Mouse (Mus musculus) layer of hippocampus, adult 9-10 months (tissue): ENCODE results near the gene Ccser1.
A peak's percentile ranks its signal among the peaks of the same experiment; 100 is the strongest.
"Not testable (repeated sequence)": the region's sequence is repeated elsewhere in the genome, so short reads cannot be mapped to it uniquely, and the experiment has no call there.

Source experiments
- DNase-seq: peaks from one replicate; pipeline ENCODE4 v3.0.0; 2022; ENCODE audit warnings: low spot score

Ccser1 gene

DNA sequence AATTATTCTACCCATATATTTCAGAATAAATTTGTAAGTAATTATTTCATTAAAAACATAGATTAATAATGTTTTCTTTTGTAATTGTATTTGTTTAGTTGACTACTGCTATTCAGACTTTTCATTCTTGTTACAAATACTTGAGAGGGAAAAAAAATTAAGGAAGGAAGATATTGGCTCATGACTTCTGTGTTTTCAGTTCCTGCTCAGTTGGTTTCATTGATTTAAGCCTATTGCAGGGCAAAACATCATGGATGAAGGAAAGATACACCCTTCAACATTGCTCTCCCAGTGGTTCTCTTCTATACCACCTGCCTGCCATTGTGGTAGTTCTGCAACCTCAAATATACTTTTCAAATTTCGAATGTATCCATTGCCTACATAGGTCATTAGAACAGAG, 541.1 kb downstream of the Ccser1 start:
- no peak for DNase-seq

DNA sequence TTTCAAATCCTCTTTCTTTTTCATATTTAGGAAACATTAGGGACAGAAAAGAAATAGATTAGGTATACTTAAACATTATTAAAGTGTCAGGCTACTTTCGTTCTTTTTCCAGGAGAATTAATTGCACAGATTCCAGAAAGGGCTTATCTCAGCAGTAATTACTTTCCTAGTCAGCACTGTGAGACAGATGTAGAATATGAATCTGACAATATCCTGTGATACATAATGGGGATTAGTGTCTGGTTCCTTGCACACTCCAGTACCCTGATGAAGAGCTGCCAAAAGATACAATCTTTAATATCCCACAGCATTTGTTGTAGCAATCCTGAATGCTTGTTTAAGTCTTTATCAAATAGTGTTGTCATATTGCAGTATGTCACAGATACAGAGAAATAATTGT, 548.9 kb downstream of the Ccser1 start:
- no peak for DNase-seq

DNA sequence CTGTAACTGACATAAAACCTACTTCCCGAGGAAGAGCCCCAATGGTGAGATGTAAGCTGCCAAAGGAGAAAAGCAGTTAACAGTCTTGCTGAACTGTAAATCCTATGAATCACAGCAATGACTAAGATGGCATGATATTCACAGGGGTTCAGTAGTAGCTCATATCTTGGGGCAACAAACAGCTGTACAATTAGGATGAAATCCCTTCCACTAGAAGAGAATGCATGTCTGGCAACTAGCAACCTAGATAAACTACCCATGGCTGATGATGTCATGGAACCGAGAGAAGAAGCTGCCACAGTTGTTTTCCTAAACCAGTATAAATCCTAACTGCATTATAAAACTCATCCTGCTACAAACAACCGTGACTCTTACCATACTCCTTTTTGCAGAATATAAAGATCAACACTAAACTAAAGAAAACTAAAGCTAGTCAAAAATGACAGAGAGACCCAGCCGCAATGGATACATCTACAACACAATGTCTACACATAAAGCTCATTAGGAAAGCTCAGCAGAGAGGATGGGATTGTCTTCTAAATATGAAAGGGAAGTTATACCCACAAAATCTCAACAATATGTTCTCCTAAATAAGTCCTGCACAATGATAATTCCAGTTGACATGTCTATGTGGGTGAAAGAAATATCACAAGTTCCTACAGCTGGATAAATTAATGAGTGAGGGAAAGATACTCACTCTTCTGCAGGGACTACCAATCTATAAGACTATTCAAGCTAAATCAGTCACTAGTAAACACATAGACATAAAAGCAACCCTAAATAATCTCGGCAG, 550.2 kb downstream of the Ccser1 start:
- no peak for DNase-seq

DNA sequence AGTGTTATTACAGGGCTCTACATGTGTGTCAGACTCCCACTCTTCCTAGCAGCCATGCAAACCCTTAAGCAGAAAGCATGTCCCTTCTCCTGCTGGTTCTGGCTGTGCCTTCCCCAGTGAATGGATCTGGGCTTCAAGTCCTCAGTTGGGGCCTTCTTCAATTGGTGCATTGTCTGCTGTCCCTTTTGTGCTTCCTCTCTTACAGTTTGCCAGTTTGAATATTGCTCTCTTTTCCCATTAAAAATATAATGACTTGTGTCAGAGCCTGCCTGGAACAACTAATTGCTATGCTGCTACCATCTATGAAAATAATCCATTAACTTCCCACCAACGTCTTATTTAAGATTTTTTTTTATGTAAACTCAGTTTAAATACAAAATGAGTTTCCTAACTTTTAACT, 566.2 kb downstream of the Ccser1 start:
- no peak for DNase-seq

DNA sequence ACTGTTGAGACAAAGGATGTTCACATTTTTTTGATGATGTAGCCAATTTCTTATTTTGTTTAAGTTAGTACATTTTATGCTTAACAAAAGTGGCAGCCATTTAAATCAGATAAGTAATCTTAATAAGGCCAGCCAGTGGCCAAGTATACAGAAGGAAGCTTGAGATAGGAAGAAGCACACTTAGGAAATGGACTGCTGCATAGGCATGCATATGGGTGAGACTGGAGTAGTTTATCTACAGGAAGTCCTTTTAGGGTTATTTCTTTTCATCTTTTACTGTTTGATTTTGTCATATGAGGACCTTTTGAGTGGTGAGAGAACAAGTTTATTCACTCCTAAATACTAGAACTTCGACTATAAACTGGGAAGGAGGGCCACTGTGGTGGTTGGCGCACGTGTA, 582.0 kb downstream of the Ccser1 start:
- DNase-seq: no peak

DNA sequence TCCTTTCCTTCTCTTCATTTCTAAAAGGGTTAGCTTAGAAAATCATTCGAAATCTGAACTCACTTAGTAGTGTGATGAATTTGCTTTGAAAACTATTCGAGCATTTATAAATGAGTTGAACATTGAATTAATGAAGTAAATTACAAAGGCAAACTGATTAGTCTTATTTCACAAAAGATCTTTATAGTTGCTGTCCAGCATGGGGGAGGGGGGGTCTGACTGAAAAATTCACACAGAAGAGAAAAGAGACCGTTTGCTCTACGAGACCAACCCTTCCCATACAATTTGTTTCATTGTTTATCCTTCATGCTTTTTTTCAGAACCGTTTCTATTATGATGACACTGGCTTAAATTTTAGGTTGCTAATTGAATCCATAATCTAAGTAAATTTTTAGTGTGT, 583.3 kb downstream of the Ccser1 start:
- DNase-seq: no peak

DNA sequence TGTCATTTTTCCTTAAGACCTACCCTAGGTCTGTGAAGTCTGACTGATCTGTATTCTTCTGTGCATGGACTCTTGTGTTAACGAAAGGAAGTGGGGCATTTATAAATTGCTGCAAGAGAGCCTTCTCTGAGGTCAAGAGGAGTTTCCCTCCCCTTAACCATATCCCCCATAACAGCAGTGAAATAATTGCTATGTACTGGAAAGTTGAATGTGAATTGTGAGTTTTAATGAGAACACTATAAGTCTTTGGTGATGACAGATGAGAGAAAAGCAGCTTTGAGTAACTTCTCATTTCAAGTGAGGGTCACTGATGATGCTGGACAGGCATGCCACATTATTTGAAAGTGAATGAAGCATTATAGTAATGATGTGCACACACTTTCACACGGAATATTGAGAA, 585.7 kb downstream of the Ccser1 start:
- no peak for DNase-seq

DNA sequence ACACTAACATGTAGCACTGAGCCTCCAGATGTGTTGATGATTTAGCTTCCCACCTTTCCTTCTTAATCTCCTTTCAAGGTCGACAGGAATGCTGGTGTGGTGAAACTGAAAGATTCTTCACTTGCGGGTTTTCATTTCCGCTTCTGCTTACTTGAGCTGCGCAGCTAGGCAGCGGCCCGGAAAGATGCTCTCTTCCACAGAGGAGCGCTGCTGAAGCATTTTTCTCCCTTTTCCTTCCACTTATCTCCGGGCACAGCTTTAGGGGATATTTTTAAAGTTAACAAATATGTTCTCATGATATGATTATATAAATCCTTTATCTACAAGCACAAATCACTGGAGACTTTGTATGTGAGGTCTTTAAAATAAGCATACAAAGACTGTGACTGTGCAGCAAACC, 587.0 kb downstream of the Ccser1 start:
- no peak for DNase-seq

DNA sequence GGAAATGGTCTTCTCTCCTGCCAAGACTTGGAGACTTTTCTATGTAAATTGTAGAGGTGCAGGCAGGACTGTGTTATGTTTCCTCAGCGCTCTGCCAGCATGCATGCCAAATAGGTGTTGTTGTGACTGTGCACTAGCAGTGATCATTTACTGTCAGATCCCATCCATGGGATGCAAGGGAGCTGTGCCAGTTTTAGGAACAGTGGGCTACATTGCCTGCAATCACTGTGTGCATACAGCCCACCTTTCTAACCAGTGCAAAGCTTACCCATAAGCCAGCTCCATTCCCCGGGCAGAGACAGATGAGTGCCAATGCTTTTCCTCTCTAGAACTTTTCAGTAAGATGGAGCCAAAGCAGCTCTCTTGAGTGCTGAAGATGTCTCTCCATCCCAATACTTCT, 606.6 kb downstream of the Ccser1 start:
- no peak for DNase-seq

DNA sequence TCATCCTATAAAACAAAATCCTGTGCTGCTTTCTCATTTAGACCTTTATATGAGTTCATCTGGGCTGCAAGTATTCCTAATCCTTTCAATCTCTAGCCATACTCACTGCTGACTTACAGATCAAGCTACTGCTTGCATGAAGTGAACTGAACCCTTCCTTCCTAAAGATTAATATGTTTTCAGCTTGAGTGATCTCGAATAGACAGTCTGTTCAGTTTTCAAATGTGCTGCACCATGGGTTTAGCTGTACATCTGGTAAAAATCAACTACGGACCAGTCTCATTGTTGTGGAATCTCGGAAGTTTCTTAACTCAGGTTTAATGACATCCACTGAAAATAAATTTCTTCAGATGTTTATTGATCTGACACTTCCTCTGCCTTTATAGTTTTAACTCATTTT, 620.8 kb downstream of the Ccser1 start:
- no peak for DNase-seq

DNA sequence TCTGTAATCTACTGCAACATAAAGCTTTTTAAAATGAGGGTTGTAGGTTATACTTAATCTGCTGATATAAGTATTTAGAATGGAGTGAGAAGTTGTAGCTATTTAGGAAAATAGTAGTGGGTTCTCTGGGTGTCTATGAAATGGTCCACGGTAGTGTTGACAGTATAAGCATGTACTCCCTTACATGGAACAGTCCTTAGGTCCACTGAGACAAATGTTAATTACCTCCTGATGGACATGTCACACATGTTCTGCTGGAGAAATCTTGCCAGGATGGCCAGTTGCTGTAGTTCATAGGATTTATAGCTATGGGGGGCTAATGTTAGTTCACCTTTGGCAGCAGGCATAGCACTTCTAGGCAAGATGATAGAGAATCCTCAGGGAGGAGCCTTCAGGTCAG, 625.4 kb downstream of the Ccser1 start:
- DNase-seq: no peak

DNA sequence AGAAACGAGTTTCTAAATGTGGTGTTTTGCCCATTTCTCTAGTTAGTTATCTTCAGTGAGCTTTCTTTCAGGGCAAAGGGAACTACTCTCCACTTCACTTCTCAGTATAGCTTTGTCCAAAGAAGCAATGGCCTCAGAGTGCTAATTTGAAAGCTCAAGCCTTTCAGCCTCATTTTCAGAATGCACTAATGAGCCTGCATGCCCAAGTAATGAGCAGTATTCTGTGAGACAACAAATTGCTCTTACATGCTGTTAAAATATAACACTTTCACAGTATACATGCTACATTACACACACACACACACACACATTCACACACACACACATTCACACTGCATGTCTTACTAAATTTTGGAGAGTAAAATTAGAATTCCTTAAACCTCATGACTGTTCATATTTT, 637.6 kb downstream of the Ccser1 start:
- no peak for DNase-seq

DNA sequence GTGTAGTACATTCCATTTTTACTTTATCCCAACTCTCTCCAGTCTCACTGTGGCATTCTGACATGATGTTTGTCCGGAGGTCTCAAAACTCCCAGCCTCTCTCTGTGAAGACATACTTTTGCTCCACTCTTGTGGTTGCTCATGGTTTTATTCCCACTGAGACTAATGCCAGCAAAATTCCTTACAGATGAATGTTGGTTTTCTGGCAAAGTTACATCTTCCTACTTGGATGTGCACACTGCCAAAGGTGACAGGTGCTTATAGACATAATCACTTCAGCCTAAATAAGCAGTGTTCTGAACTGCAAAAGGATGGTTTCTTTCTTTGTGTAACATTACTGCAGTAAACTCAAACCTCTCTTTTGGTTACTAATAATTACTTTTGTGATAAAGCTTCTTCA, 696.2 kb downstream of the Ccser1 start:
- DNase-seq: no peak

DNA sequence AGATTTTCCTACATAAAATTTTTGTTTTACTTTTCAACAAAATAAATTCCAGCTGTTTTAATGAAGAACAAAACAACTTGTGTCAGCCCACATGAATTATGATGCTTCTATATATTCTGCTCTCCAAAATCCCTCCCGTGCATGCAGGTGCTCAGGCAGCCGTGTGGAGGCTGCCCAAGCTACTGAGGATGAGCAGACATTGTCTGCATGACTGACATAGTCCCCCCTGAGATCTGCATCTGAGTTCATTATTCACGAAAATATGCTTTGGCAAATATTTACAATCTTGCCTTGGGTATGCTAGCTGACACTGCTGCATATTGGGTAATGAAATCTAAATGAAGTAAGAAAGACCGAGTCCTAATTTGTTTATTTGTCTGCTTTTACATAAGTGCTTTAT, 718.1 kb downstream of the Ccser1 start:
- no peak for DNase-seq

DNA sequence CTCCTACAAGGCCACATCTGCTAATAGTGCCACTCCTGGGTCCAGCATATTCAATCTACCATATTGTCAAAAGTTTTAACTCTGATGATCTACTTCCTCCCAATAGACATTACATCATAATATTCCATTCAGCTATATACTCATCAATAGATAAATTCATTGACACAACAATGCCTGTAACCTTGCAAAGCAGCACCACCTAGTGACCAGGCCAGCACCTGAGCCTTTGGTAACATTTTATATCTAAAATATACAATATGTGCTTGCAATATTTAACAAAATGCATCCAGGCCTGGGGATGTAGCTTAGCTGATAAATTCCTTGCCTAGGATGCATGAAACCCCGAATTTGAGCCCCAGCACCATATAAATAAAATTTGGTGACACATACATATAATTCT, 722.6 kb downstream of the Ccser1 start:
- peak; percentile 17 for DNase-seq

DNA sequence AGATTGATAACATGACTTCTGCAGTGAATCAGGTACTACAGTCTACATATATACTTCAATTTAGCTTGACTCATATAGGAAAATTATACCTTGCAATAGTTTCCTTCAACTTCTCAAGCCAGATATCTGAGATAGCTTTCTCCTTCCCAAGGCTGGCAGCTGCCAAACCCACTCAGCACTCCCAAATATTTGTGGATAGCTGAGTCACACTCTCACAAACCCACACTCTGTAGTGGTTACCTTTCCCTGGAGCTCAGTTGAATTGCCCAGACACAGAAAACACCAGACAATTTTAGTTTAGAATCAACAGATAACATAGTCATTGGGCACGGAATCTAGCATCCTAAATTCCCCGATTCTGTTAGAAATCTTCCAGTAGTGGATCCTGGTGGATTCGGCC, 732.8 kb downstream of the Ccser1 start:
- DNase-seq: no peak

DNA sequence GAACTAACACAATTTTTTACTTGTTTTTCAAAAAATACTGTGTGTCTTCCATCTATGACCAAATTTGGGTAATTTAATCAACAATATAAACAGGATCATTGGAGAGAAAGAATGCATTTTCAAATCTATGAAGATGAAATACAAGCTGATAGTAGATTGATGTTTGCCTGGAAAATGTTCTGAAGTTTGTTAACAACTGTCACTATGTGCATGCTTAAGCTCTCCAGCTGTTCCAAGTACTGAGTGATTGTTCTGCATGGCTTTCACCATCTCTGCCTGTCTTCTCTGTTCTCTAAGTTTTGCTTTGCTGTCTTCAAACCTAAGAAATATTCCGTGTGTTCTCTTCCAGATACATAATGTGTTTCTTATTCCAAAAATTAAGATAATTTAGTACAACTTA, 751.5 kb downstream of the Ccser1 start:
- DNase-seq: no peak

DNA sequence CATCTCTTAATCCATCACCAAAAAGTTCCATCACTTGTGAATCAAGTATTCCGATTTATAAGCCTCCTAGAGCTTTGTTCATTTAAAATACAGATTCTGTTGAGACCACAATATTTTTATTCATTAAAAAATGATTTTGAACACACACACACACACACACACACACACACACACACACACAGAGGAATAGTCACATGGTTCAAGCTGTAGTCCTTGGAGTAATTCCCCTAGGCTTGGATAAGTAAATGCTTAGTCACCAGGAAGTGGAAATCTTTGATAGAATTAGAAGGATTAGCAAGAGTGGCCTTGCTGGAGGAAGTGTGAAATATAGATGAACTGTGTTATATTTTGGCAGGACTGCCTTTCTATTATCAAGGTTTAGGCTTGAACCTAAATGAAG, 756.5 kb downstream of the Ccser1 start:
- DNase-seq: no peak

DNA sequence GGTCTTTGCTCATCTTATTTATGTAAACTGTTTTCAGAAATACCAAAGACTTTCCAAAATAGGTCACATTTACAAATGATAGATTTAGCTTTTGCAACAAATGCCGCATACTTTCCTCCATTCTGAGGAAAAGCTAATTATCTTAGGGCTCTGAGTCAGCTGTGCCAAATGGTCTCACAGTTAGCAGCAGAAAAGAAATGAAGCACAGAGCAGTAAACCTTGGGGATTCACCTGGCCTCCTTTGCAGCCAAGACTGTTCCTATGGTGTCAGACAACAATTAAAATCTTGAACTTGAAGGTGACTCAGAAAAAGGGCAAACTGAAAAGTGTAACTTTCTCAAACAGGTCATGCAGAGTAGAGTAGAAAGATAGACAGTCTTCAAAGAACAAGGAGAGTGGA, 759.1 kb downstream of the Ccser1 start:
- no peak for DNase-seq

DNA sequence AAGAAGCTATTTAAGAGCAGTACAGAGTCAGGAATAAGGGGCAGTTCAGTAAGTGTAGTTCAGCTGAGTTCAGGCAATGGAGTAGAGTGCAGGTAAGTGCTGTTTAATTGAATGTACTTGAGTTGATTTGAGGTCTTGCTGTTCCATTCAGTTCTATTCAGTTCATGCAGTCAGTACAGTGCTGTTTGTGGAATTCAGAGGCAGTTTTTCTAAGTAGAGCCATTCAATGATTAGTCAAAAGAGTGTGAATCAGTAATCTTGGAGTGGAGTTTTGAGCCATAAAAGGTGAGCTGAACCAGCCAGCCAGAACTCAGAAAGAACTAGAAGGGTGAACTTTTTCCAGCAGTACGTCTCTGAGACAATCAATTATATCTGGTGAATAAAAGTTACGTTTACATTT, 773.6 kb downstream of the Ccser1 start:
- no peak for DNase-seq

DNA sequence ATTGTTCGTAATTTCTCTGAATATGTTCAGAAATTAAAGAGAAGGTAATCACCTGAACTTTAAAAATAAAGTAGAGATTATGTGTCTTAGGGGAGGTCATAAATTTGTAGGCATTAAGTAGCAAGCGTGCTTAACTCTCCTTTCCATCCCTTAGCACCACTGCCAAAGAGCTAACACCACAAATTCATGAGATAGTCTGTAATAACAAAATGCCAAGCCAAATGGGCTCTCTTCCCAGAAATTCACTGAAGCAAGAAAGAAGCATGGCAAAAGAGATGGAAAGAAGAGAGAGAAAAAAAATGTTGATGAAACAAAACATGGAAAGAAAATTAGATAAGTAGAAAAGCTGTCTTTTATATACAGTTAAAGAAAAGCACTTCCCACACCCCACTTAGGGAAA, 796.8 kb downstream of the Ccser1 start:
- DNase-seq: no peak

DNA sequence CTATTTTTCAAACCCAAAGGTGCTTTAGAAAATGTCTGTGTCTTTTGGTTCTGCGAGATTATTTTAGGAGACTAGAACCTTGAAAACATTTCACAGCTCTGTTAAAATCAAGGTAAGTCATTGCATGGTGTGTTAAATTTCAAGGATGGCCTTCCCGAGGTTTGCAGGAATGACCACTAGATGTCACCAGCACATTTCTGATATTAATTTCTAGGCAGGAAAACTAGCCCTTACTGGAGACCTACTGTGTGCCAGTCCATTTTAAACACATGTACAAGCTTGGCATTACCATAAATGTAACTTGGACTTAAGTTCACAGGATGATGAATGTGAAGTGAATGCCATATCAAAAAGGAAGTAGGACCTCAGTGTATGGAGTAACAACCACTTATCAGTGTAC, 798.3 kb downstream of the Ccser1 start:
- no peak for DNase-seq

DNA sequence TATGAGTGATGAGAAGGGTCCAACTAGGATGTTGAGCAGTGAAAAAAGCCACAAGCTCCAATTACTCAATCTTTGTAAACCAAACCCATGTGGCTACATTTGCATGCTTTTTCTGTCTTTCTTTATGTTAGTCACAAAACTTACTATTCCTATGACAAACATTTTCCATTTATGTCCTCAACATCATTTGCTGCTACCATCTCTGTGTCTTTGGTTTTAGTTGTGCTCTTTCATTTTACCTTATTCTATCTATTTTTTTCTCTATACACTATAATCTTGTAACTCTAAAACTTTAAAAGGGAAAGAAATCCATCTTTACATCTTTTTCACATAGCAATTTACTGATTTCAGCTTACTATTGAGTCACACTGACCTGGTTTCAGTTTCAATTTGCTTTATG, 834.2 kb downstream of the Ccser1 start:
- no peak for DNase-seq

DNA sequence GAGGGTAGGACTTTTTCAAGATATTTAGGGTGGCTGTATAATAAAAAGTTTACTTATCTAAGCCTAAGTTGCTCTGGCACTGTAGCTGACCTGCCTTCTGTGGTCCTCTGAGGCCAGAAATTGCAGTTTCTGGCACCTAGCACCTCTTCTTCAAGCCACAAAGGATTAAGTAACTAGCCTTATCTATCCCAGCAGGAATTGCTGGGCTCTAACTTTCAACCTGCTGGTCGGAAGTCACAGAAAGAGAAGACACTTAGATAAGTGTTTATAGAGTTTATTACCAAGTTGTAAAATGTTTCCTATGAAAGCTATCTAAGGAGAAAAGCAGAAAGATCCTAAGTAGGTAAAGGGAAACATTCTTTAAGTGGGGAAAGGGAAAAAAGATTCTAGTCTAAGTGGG, 864.3 kb downstream of the Ccser1 start:
- no peak for DNase-seq

DNA sequence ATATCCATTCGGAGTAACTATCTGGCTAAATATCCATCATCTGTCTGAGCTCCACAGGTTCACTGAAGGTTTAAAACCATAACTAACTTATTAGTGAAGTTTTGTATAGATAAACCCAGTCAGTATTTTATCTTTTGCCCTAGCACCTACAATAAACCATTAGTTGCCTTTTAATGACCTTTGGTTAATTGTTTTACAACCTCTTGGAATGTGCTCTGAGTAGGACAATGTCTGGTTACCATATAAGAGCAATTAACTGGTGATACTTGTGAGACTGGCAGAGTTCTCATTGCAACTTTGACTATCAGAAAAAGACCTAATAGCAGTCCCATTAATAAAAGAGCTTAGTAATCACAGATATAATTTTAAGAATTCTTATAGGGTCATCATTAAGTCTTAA, 864.9 kb downstream of the Ccser1 start:
- DNase-seq: not testable (repeated sequence)
